Mouse (Mus musculus) embryonic facial prominence, embryonic 10.5 days (tissue): Measurements from ENCODE around the gene 4430402I18Rik. TPM values are rescaled to one million over a fixed set of nuclear protein-coding genes. Genes with fewer than 3 reads are reported as not detected.
A peak's percentile ranks its signal among the peaks of the same experiment; 100 is the strongest.

Source experiments
- DNase-seq: peaks from one replicate; pipeline ENCODE4 v3.0.0-alpha.2; 2017; ENCODE audit warnings: low spot score
- H3K27ac ChIP-seq: fragments of 300-500 bp; sonication (generic); replicated peaks from 2 replicates; pipeline ENCODE4 v1.5.1; 2016; ENCODE audit warnings: mild to moderate bottlenecking
- H3K27me3 ChIP-seq: fragments of 300-500 bp; sonication (generic); replicated peaks from 2 replicates; pipeline ENCODE4 v1.6.1; 2016; ENCODE audit warnings: low read depth, mild to moderate bottlenecking; ENCODE audit not compliant: poor library complexity, severe bottlenecking
- H3K36me3 ChIP-seq: fragments of 300-500 bp; sonication (generic); replicated peaks from 2 replicates; pipeline ENCODE4 v1.6.1; 2016; ENCODE audit warnings: mild to moderate bottlenecking, moderate library complexity
- H3K4me1 ChIP-seq: fragments of 300-500 bp; sonication (generic); 2 replicates; pipeline ENCODE4 v1.6.1; 2016
- H3K4me3 ChIP-seq: fragments of 300-500 bp; sonication (generic); 2 replicates; pipeline ENCODE4 v1.5.1; 2016; ENCODE audit warnings: mild to moderate bottlenecking, moderate library complexity
- H3K9me3 ChIP-seq: fragments of 300-500 bp; sonication (generic); 2 replicates; pipeline ENCODE4 v1.6.1; 2016; ENCODE audit warnings: mild to moderate bottlenecking
- WGBS: fragments of 180-500 bp; shearing (Covaris S2); methylation state at CpG from one replicate; pipeline ENCODE4 v1.1.7; 2016; 5-methylcytosine and 5-hydroxymethylcytosine counted together
- polyA plus RNA-seq: library from polyadenylated mRNA; unstranded; fragments of >200 nt; fragmentation: Nextera tagmentation; extraction: Ambion mirVana; gene quantifications from 2 replicates; pipeline ENCODE4 v1.2.1, GENCODE M21; 2016

The 4430402I18Rik gene
- polyA plus RNA-seq, 1 experiment from 2014 or later = 0.52 TPM

DNA sequence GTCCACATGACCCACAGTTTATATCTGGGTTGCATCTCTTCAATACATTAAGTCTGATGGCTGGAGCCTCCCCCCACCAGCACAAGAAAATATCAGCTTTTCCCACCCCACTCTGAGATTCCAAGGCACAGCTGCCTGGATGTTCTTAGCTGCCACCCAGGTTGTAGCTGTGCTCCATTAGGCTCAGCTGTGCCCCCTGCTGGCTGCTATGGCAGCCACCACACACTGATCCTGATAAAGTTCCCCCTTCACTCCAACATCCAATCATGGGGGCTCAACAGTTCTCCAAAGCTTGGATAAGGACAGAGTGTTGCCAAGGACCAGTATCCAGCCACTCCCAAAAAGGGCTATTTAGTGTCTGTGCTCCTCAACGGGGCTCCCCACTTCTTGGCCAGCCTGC, 84.5 kb downstream of the 4430402I18Rik start:
- Histone ChIP-seq H3K27ac (no peak overlapping the region), H3K36me3 (no peaks in the 10 kb centered on the region), H3K4me1 (no peaks in the 10 kb centered on the region), H3K9me3 (no peaks in the 10 kb centered on the region), H3K4me3 (no peak overlapping the region), H3K27me3 (no peaks in the 10 kb centered on the region)
- DNase-seq = peak; percentile 52
- 61% methylated on average over 1 of the region's 1 CpGs for WGBS

DNA sequence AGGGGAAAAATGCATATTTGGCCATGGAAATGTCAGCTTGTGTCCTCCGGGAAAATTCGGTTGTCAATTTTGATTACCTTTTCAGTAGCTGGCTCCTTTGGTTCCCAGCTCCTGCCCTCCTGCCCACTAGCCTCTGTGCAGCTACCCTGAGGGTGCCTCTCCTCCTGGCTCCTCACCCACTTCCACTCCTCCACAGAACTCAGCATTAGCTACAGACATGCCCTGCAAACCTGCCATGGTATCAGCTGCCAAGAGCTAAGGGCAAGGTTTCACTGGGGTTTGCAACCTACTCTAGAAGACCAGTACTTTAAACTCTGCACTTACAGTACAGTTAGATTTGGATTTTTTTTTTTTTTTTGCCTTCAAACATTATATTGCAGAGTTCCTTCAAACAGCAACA, 88.1 kb downstream of the 4430402I18Rik start:
- no peaks in the 10 kb centered on the region for H3K27me3 ChIP-seq
- H3K4me1 ChIP-seq = no peaks in the 10 kb centered on the region
- no peak overlapping the region for H3K27ac ChIP-seq
- H3K4me3 ChIP-seq = no peak overlapping the region
- WGBS = 87% methylated on average over 2 of the region's 2 CpGs
- H3K9me3 ChIP-seq = no peaks in the 10 kb centered on the region
- DNase-seq = no peak
- no peaks in the 10 kb centered on the region for H3K36me3 ChIP-seq

DNA sequence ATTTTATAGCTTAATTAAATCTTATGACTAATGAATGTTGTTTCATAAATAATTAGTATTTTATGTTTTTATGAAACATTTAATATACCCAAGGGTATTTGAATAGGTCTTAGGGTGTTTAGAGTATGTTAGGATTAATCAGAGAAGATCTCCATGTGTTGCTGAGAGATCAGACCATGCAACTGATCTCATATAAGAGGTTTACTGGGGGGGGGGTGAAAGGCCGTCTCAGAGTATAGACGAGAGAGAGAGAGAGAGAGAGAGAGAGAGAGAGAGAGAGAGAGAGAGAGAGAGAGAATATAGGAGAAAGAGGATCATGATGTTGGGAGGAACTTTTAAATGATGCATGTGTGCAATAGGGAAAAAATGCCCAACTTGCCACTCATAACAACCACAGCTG, 97.2 kb downstream of the 4430402I18Rik start:
- Histone ChIP-seq H3K27ac (no peak overlapping the region), H3K9me3 (no peaks in the 10 kb centered on the region), H3K4me1 (no peaks in the 10 kb centered on the region), H3K27me3 (no peaks in the 10 kb centered on the region), H3K36me3 (no peaks in the 10 kb centered on the region), H3K4me3 (no peak overlapping the region)
- DNase-seq = no peak
- WGBS = 80% methylated on average over 2 of the region's 2 CpGs

DNA sequence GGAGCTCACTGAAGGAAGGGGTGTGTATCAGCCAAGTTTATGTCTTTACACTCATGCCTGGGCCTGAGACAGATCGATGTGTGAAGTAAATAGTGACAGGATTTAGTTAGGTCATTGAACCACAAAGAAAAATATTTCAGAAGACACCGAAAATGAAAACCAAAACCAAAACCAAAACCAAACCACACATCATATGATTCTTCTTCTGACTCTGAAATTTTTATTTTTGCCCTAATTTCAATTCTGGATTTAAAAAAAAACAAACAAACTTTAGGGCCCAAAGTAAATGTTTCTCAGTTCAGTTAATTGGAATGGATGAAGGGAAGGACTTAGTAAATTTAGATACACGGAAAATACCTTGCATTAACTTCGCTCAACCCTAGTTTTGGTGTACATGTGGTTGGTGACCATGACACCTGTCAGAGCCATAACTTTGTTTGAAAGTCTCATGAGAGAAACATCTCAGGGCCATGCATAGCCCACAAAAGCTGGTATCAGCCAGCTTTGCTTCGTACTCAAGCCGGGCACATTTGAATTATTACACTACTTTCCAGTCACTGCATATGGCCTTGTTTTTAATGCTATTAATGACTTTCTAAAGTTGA, 98.2 kb downstream of the 4430402I18Rik start:
- no peak for DNase-seq
- Histone ChIP-seq H3K27me3 (no peaks in the 10 kb centered on the region), H3K4me1 (0 out of 2 replicates have a peak, but pooled peaks cover 4% of the 10 kb centered on the region), H3K9me3 (no peaks in the 10 kb centered on the region), H3K36me3 (no peaks in the 10 kb centered on the region), H3K27ac (no peak overlapping the region), H3K4me3 (no peak overlapping the region)
- WGBS = 91% methylated on average over 6 of the region's 6 CpGs

DNA sequence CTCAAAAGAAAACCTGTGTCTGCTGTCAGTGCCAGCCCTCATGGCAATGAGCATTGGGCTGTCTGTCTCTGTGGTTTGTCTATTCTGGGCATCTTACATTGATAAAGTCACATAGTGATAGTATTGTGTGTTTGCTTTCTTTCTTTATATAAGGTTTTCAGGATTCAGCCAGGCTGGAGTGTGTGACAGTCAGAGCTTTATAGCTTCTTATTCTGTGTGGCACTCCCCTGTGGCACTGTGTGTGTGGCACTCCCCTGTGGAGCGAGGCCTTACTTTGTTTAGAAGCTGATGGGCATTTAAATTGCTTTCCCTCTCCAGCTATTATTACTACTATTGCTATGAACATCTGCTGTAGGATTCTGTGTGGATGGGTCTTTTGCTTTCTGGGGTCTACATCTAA, 102.1 kb downstream of the 4430402I18Rik start:
- Histone ChIP-seq H3K4me3 (no peak overlapping the region), H3K4me1 (0 out of 2 replicates have a peak, but pooled peaks cover 4% of the 10 kb centered on the region), H3K27me3 (no peaks in the 10 kb centered on the region), H3K36me3 (no peaks in the 10 kb centered on the region), H3K9me3 (no peaks in the 10 kb centered on the region), H3K27ac (no peak overlapping the region)
- DNase-seq = no peak
- 88% methylated on average over 1 of the region's 1 CpGs for WGBS

DNA sequence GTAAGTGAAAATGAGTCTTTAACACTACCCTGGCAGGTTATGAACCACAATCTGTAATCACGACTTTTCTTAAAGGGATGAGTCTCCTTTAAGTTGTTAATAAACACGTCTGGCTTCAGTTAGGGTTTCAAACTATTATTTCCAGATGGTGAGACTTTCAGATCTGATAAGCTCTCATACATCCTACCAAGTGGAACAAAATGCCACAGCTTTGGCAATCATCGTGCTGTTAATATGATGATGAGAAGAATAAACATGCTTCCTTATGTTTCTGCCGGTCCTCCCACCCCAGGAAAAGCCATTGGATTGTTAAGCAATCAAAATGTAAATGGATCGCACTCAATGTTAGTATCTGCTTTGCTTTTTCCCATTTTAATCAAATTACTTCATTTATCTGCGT, 102.6 kb downstream of the 4430402I18Rik start:
- WGBS = 56% methylated on average over 6 of the region's 6 CpGs
- no peak for DNase-seq
- no peaks in the 10 kb centered on the region for H3K36me3 ChIP-seq

GRCm38 (mm10) chr19:28863626-28864025, 104.0 kb downstream of the 4430402I18Rik start:
- 0 out of 2 replicates have a peak, but pooled peaks cover 4% of the 10 kb centered on the region for H3K4me1 ChIP-seq
- no peak overlapping the region for H3K4me3 ChIP-seq
- no peaks in the 10 kb centered on the region for H3K9me3 ChIP-seq
- no peak overlapping the region for H3K27ac ChIP-seq
- H3K27me3 ChIP-seq = no peaks in the 10 kb centered on the region
- DNase-seq = no peak
- WGBS = 78% methylated on average over 10 of the region's 10 CpGs
- H3K36me3 ChIP-seq = no peaks in the 10 kb centered on the region

More for the DNA sequence above, 102.6 kb downstream of the 4430402I18Rik start:
- 0 out of 2 replicates have a peak, but pooled peaks cover 4% of the 10 kb centered on the region for H3K4me1 ChIP-seq
- no peaks in the 10 kb centered on the region for H3K9me3 ChIP-seq
- H3K27me3 ChIP-seq = no peaks in the 10 kb centered on the region
- no peak overlapping the region for H3K27ac ChIP-seq
- H3K4me3 ChIP-seq = no peak overlapping the region

DNA sequence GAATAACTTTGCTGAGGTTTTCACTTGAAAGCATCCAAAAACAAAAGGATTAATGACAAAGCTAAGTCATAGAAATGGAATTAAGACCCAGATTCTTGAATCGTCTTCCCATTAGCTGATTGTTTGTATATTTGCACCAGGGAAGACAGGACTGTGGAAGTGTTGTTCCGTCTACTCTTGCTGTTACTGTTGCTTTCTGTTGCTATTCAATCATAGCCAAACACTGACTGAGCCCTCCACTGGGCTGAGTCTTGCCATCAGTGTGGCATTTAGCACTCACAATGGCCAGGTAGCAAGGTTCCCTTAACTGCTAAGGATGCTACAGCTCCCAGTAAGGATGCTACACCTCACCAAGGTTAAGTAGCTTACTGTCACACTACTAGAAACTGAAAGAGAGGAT, 107.4 kb downstream of the 4430402I18Rik start:
- Histone ChIP-seq H3K9me3 (no peaks in the 10 kb centered on the region), H3K4me1 (0 out of 2 replicates have a peak, but pooled peaks cover 4% of the 10 kb centered on the region), H3K27ac (no peak overlapping the region), H3K27me3 (no peaks in the 10 kb centered on the region), H3K36me3 (no peaks in the 10 kb centered on the region), H3K4me3 (no peak overlapping the region)
- no peak for DNase-seq
- 88% methylated on average over 2 of the region's 2 CpGs for WGBS

DNA sequence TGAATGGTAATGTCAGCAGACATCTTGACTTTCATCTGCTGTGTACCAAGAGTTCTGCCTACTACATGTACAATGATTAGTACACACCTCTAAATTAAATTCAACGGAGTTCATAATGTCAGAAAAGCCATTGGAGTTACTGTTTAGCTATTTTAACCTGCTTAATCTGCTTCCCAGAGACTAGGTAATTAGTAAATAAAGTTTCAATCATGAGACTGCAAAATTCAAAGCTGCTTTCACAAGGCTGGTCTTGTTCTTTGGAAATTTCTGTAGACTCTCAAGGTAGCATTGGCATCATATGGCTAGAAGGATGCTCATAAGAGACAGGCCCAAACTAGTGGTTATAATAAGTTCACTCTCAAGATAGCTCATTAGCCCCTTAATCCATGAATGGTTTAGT, 112.8 kb downstream of the 4430402I18Rik start:
- H3K27ac ChIP-seq = no peak overlapping the region
- H3K27me3 ChIP-seq = no peaks in the 10 kb centered on the region
- H3K36me3 ChIP-seq = no peaks in the 10 kb centered on the region
- no peaks in the 10 kb centered on the region for H3K4me1 ChIP-seq
- WGBS = 80% methylated on average over 1 of the region's 1 CpGs
- no peak for DNase-seq
- H3K9me3 ChIP-seq = no peaks in the 10 kb centered on the region
- no peak overlapping the region for H3K4me3 ChIP-seq

DNA sequence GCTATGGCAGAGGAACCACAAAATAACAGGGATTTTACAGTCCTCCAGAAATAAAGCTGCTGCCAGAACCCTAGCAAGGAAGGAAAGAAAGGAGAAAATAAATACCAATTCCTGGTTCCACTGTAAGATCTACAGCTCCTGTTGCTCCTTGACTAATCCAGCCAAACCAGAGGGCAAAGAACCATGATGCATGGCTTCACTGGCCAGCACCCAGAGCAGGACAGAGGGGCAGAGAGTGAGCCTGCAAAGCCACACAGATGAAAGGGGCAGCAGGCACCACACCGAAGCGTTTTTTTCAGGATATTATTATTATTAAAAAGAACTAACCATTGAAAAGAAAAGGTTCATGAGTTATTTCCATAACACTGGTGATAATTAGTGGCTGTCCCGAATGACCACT, 115.6 kb downstream of the 4430402I18Rik start:
- H3K9me3 ChIP-seq = no peaks in the 10 kb centered on the region
- no peaks in the 10 kb centered on the region for H3K4me1 ChIP-seq
- H3K4me3 ChIP-seq = no peak overlapping the region
- H3K27me3 ChIP-seq = no peaks in the 10 kb centered on the region
- 89% methylated on average over 3 of the region's 3 CpGs for WGBS
- H3K27ac ChIP-seq = no peak overlapping the region
- no peaks in the 10 kb centered on the region for H3K36me3 ChIP-seq
- no peak for DNase-seq

DNA sequence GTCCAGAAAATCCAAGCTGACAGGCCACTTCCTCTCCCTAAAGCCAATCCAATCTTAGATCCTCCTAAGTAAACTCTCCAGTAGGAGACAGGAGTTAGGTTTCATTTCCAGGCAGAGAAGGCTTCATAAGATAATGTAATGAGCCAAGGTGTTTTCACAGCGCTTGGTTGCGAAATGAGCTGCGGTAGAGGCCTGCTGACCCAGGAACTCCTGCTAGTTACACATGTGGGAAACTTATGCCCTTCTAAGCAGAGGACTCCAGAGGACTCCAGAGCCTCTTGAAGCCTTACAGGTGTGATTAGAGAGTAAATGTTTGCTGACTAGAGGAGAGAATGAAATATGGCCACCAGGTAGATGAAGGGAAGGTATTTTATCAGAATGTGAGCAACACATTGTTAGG, 117.1 kb downstream of the 4430402I18Rik start:
- 84% methylated on average over 3 of the region's 3 CpGs for WGBS
- no peak overlapping the region for H3K4me3 ChIP-seq
- DNase-seq = no peak
- no peaks in the 10 kb centered on the region for H3K9me3 ChIP-seq
- H3K27me3 ChIP-seq = no peaks in the 10 kb centered on the region
- H3K4me1 ChIP-seq = no peaks in the 10 kb centered on the region
- H3K36me3 ChIP-seq = no peaks in the 10 kb centered on the region
- H3K27ac ChIP-seq = no peak overlapping the region

GRCm38 (mm10) chr19:28844946-28845710, 122.5 kb downstream of the 4430402I18Rik start:
- Histone ChIP-seq H3K4me1 (no peaks in the 10 kb centered on the region), H3K36me3 (no peaks in the 10 kb centered on the region), H3K4me3 (no peak overlapping the region), H3K27ac (no peak overlapping the region), H3K27me3 (no peaks in the 10 kb centered on the region; the same call in 1 of the 2 replicates), H3K9me3 (no peaks in the 10 kb centered on the region)
- DNase-seq = no peak
- 68% methylated on average over 8 of the region's 8 CpGs for WGBS
